In the genomic region with DNA sequence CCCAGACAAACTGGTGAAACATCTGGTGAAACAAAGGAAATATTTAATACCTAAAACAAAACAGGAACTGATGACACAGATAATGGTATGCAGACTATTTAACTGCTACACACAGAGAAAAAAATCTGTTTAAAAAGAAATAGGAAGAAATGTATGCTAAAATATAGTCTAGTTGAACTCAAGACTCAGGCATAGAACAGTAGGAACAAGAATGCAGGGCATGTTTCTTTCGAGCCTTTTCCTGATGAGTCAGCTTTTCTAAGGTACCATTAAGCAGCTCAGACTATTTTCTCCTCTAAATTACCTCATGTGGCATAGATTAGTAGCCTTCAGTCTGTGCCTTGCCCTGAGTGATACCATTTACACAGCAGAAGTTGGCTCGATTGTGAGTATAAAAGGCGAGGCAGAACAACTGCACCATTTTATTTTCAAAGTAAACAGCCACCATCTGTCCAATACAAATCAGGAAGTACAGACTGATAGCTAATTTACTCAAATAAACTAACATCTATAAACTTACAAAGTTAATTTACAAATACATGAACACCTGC, we compare ENCODE assay signal across 27 mouse cellular contexts.
A peak's percentile ranks its signal among the peaks of the same experiment; 100 is the strongest.
DNase-seq lines count a peak whose midpoint lies in the region; ATAC-seq and TF ChIP-seq lines count a peak whose summit lies in the region.
"Had no signal": no experiment of that assay in that cellular context is flagged by ENCODE, and none has a peak within 500 bp of the region (broad histone marks: within the 10 kb centered on the region; RNA-seq: fewer than 3 reads in every experiment).

No protein-coding gene starts in this region.

- peak; percentile 58 for ATAC-seq in forebrain, embryonic 14.5 days
- ATAC-seq in forebrain, postnatal 0 days = no peak
- ATAC-seq in intestine, embryonic 15.5 days = peak; percentile 67
- ATAC-seq: liver, embryonic 12.5 days; midbrain, embryonic 13.5 days had no signal

- no peak for TF ChIP-seq CTCF in forebrain, postnatal 0 days (IDR thresholded peaks at IDR 0.05; ENCODE audit: low read depth)

- no peak overlapping the region for H3K27ac ChIP-seq in forebrain, embryonic 14.5 days (ENCODE audit: low read depth, low read length)
- H3K27ac ChIP-seq in forebrain, postnatal 0 days (ENCODE audit: low read depth, low read length) = no peak overlapping the region
- H3K27ac ChIP-seq in intestine, embryonic 15.5 days = no peak overlapping the region
- H3K27ac ChIP-seq: heart, embryonic 13.5 days; hindbrain, embryonic 12.5 days; kidney, postnatal 0 days; limb, embryonic 13.5 days; liver, embryonic 12.5 days; midbrain, embryonic 13.5 days; neural tube, embryonic 12.5 days; stomach, embryonic 15.5 days had no signal

- H3K4me1 ChIP-seq in forebrain, embryonic 14.5 days (ENCODE audit: control insufficient read depth, insufficient read depth, low read length) = 0 out of 2 replicates have a peak, but pooled peaks cover 2% of the 10 kb centered on the region
- H3K4me1 ChIP-seq in forebrain, postnatal 0 days (ENCODE audit: insufficient read depth) = no peaks in the 10 kb centered on the region
- no peaks in the 10 kb centered on the region for H3K4me1 ChIP-seq in intestine, embryonic 15.5 days (replicated peaks)
- H3K4me1 ChIP-seq: heart, embryonic 13.5 days; hindbrain, embryonic 12.5 days; limb, embryonic 13.5 days; liver, embryonic 12.5 days; midbrain, embryonic 13.5 days; neural tube, embryonic 12.5 days; stomach, embryonic 15.5 days had no signal

- no peak overlapping the region for H3K4me2 ChIP-seq in forebrain, embryonic 14.5 days (ENCODE audit: low read length)
- H3K4me2 ChIP-seq in forebrain, postnatal 0 days (ENCODE audit: low read depth) = no peak overlapping the region
- H3K4me2 ChIP-seq in intestine, embryonic 15.5 days (replicated peaks) = no peak overlapping the region
- H3K4me2 ChIP-seq: heart, embryonic 13.5 days; hindbrain, embryonic 12.5 days; limb, embryonic 13.5 days; liver, embryonic 12.5 days; midbrain, embryonic 13.5 days; neural tube, embryonic 12.5 days; stomach, embryonic 15.5 days had no signal

- no peaks in the 10 kb centered on the region for H3K27me3 ChIP-seq in forebrain, embryonic 14.5 days (replicated peaks; ENCODE audit: control insufficient read depth, insufficient read depth, low read length)
- H3K27me3 ChIP-seq in forebrain, postnatal 0 days (ENCODE audit: insufficient read depth, low read length) = no peaks in the 10 kb centered on the region
- H3K27me3 ChIP-seq in intestine, embryonic 15.5 days (replicated peaks) = no peaks in the 10 kb centered on the region
- H3K27me3 ChIP-seq: heart, embryonic 13.5 days; hindbrain, embryonic 12.5 days; limb, embryonic 13.5 days; liver, embryonic 12.5 days; midbrain, embryonic 13.5 days; neural tube, embryonic 12.5 days; stomach, embryonic 15.5 days had no signal

- H3K9ac ChIP-seq in forebrain, embryonic 14.5 days (ENCODE audit: low read length) = no peak overlapping the region
- no peak overlapping the region for H3K9ac ChIP-seq in forebrain, postnatal 0 days
- H3K9ac ChIP-seq in intestine, embryonic 15.5 days = no peak overlapping the region
- H3K9ac ChIP-seq: heart, embryonic 13.5 days; hindbrain, embryonic 12.5 days; limb, embryonic 13.5 days; liver, embryonic 12.5 days; midbrain, embryonic 13.5 days; neural tube, embryonic 12.5 days; stomach, embryonic 15.5 days had no signal

- H3K9me3 ChIP-seq in forebrain, embryonic 14.5 days (replicated peaks; ENCODE audit: control insufficient read depth, low read length) = no peaks in the 10 kb centered on the region
- H3K9me3 ChIP-seq in forebrain, postnatal 0 days (ENCODE audit: low read length) = no peaks in the 10 kb centered on the region
- H3K9me3 ChIP-seq in intestine, embryonic 15.5 days = no peaks in the 10 kb centered on the region
- H3K9me3 ChIP-seq: heart, embryonic 13.5 days; hindbrain, embryonic 12.5 days; limb, embryonic 13.5 days; liver, embryonic 12.5 days; midbrain, embryonic 13.5 days; neural tube, embryonic 12.5 days; stomach, embryonic 15.5 days had no signal

- DNase-seq in forebrain, embryonic 14.5 days (ENCODE audit: low spot score) = peak; percentile 20
- no peak for DNase-seq in forebrain, postnatal 0 days
- peak; percentile 31 for DNase-seq in A20 (ENCODE audit: low read depth, low spot score)
- DNase-seq in NIH3T3 (ENCODE audit: low read depth) = peak; percentile 7
- DNase-seq in kidney, postnatal 10 days = no peak
- DNase-seq in testis, postnatal 14 days (ENCODE audit: low spot score) = no peak
- no peak for DNase-seq in retina, embryonic 14.5 days (ENCODE audit: low spot score)
- DNase-seq: cerebellum, adult 18-20 months; cerebellum, postnatal 14 days; gastrocnemius, postnatal 25 days; heart, adult 18-20 months; heart, postnatal 14 days; kidney, adult 2 months; lung, adult 18-20 months; lung, postnatal 10 days; right cerebral cortex, postnatal 4 days; thymus, adult 2 months; thymus, postnatal 4 days had no signal

- H3K36me3 ChIP-seq in forebrain, embryonic 14.5 days (ENCODE audit: control insufficient read depth, insufficient read depth, low read length) = no peaks in the 10 kb centered on the region
- no peaks in the 10 kb centered on the region for H3K36me3 ChIP-seq in forebrain, postnatal 0 days (ENCODE audit: insufficient read depth)
- H3K36me3 ChIP-seq in intestine, embryonic 15.5 days = no peaks in the 10 kb centered on the region
- H3K36me3 ChIP-seq: heart, embryonic 13.5 days; hindbrain, embryonic 12.5 days; limb, embryonic 13.5 days; liver, embryonic 12.5 days; midbrain, embryonic 13.5 days; neural tube, embryonic 12.5 days; stomach, embryonic 15.5 days had no signal

- WGBS in forebrain, embryonic 14.5 days = 39% methylated on average over 3 of the region's 3 CpGs
- WGBS in forebrain, postnatal 0 days = 30% methylated on average over 3 of the region's 3 CpGs
- 36% methylated on average over 3 of the region's 3 CpGs for WGBS in intestine, embryonic 15.5 days

- H3K4me3 ChIP-seq in forebrain, embryonic 14.5 days (ENCODE audit: low read depth, low read length) = no peak overlapping the region
- no peak overlapping the region for H3K4me3 ChIP-seq in forebrain, postnatal 0 days (ENCODE audit: low read depth, low read length)
- no peak overlapping the region for H3K4me3 ChIP-seq in intestine, embryonic 15.5 days (replicated peaks)
- H3K4me3 ChIP-seq: heart, embryonic 13.5 days; hindbrain, embryonic 12.5 days; limb, embryonic 13.5 days; liver, embryonic 12.5 days; midbrain, embryonic 13.5 days; neural tube, embryonic 12.5 days; stomach, embryonic 15.5 days had no signal

Comparison
In these comparisons a context has a peak if more than half of its experiments do, and no peak if none do; other contexts are left out.
1. DNase-seq: peak in forebrain, embryonic 14.5 days (single experiment), A20 (single experiment) and NIH3T3 (single experiment); none in forebrain, postnatal 0 days (single experiment), kidney, postnatal 10 days (single experiment), testis, postnatal 14 days (single experiment) and retina, embryonic 14.5 days (single experiment).